Mouse (Mus musculus) spleen, postnatal 36 days (tissue): Measurements from ENCODE around the gene Fam129b.

Source experiments
- DNase-seq, 2 experiments: peaks; one replicate each; pipeline ENCODE4 v3.0.0; 2022; ENCODE audit warnings: low spot score in 2 of 2, mixed read lengths in 1 of 2

Fam129b gene

DNA sequence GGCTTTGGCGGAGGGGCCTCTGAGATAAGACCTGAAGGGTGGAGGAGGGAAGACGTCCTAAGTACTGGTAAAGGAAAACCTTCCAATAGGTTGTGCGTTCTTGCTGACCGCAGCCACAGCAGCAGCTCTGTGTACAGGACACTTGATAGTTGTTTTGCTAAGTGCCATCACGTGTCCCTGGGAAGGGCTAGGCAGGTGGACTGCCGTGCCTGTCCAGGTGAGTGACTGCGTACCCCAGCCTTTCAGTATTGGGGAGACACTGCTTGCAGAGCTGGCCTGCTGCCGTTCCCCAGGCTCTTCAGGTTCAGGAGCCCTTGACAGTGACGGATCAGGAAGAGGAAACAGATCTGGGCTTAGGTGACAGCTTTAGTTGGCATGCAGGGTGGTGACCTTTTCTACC is 15.4 kb downstream of the Fam129b start:
- DNase-seq = no peak

DNA sequence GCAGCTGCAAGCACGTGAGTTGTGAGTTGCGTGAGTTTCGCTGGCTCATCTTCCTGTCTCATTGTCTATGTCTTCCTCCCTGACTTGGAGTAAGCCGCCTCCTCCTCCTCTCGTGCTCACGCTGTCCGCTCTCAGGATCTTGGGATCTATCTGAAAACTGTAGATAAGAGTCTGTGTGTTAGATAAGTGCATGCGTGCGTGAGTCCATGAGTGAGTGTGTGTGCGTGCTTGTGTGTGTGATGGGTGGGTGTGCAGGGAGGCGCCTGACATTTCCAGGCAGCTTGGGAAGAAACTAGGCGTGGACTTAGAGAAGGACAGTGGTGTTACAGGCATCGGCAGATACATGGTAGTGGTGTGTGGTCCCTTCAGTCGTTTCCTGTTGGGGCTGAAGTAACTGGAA is 16.6 kb downstream of the Fam129b start:
- DNase-seq = no peak

DNA sequence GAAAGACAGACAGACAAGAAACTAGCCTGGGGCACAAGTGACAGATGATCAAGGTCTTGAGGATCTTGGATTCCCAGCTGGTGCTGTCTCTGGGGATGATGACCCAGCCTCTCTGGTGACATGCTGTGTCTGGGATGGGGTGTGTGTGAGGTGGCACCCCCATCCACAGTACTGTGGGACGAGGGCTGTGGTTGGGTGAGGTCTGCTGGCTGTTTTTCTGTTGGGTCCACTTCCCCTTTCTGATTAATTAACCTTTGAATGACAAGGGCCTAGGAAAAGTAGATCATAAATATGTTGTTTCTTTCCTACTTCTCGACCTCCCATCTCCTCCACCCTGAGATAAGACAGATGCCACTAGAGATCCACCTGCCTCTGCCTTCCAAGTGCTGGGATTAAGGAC is 18.2 kb downstream of the Fam129b start:
- peak; percentile 57 to 61 for DNase-seq

DNA sequence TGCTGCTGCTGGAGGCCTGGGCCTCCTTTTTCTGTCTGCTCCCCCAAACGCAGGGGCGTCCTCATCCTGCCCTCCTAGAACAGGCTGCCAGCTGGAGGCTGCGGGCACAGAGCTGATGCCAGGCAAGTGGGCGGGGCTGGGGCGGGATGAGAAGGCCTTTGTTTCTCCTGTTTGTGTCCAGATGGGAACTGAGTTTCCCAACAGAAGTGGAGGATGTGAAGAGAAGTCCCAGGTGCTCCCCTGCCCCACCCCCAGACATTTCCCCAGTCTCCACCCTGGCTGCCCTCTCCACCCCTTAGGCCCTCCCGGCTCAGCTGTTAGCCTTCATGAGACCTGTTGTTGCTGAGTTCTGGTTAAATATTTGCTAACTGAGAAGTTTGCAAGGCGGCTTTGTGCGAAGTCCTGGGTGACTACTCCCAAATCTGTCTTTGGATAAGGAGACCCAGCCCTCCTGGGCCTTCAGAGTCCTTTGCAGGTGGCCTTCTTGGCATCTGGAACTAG is 19.7 kb downstream of the Fam129b start:
- no peak for DNase-seq

DNA sequence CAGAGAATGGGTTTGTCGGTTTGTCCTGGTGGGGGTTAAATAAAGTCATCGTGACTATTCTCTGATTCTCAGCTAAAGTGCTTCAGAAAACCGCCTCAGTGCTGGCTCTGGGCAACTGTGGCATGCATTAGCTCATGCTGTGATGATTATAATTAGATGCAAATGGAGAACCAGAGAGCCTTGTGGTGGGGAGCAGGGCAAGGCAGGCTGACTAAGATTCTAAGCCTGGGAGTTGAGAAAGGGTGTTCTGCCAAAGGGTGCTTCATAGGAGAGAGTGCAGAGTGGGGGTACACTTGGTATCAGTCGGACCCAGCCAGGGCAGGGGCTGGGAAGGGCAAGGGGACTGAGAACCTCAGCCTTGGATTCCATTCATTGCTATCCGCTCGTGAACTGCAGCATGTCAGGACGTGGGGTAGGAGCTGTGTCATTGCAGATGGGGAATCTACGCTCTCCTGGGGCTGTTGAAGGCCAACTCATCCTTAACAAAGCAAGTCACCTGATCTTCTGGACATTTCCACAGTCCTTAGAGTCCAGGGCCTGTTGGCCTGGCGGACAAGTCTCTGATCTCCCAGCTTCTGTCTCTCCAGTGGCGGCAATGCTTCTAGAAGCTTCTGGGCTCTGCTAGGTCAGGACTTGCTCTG is 20.7 kb downstream of the Fam129b start:
- DNase-seq = no peak

DNA sequence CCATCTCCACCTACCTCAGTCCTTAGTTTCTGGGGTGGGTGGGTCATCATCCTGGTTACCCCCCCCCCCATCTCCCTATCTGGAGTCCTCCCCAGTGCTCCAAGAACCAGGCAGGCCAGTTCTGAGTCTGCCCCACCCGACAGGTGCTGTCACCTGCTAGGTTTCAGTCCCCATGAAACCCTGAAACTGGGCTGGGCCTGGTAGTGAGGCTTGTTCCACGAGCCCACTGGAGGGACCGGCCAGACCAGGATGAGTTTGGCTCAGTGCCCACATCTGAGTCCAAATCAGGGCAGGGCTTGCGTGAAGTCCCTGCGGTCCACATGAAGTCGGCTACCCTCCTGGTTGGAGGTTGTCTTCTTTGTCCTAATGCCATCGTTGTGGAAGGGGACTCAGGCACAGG is 23.1 kb downstream of the Fam129b start:
- no peak for DNase-seq

DNA sequence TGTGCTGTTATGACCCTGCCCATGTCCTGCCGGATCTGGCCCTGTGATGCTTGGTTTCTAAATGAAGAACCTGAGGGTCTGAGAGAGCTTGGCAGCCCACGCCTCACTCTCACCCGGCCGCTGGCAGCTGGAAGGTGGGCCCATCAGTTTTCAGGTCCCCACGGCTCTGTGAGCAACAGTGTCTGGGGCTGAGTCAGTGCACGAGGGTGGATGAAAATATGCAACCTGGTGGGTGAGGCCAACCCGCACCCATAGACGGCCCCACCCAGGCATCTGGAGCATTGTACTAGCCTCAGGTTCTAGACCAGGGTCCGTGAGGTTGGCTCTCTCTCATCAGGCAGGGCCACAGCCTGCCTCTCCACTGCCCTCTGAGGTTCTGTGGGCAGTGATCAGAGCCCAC is 26.2 kb downstream of the Fam129b start:
- no peak for DNase-seq

DNA sequence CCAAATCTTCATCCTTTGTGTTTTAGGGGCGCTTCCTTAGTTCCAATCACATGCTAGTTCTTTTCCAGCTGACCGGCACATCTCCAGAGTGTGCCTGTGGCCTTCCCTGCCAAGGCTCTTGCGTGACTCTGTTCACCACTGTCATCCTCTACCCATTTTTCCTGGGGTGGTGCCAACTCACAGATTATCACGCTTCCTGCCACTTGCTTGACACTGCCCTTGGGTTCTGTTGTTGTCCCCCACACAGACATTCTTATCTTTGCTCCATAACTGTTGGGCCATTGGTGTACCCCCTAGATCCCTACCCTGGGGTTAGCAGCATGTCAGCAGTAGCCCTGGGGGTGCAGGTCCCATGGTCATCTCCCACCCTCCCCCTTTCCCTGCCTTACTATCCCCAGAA is 27.6 kb downstream of the Fam129b start:
- DNase-seq = no peak

DNA sequence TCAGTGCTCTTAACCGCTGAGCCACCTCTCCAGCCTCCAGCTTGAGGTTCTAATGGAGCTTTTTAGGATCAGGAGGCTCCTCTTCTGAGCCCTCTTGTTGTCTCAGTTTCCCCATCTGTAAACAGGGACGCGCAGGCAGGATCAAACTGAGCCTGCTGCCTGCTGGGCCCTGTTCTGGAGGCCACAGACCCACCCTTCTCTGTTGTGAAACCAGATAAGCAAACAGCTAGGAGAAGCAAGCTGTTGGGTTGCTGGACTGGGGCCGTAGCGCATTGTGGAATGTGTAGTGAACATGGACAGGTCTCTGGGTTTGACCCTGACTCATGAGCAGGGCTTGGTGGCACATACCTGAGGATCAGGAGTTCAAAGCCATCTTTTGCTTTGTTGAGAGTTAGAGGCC is 28.7 kb downstream of the Fam129b start:
- no peak for DNase-seq

DNA sequence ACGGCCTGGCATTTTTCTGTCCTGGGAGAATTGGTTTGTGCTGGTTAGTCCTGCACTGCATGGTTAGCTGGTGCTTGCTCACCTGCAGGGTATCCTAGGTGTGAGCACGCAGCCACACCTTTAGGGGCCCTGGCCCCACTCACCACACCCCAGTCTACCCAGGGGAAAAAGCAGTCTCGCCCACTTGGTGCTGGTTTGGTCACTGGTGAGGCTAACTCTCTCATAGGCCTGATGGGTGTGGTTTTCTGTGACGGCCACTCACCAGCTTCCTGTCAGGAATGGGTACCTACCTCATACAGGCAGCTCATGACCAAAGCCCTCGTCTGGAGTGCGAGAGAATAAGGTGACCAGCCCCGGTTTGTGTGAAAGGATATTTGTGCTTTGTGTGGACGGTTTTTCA is 29.4 kb downstream of the Fam129b start:
- DNase-seq = no peak

DNA sequence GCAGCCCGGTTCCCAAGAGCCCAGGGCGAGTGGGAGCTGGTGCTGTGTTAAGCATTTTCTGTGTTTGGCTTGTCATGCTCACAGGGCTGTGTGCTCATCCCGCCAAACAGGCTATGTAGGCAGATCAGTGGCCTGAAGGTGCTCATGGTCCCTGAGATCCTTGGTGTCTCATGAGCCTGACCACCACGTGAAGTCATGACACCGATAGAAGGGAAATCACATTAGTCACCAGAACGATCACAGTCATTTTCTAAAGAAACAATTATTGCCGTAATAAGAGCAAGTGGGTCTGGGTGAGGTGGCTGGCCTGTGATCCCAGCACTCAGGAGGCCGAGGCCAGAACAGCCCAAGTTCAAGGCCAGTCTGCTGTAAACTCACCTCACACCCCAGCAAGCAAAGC is 31.5 kb downstream of the Fam129b start:
- DNase-seq = no peak

DNA sequence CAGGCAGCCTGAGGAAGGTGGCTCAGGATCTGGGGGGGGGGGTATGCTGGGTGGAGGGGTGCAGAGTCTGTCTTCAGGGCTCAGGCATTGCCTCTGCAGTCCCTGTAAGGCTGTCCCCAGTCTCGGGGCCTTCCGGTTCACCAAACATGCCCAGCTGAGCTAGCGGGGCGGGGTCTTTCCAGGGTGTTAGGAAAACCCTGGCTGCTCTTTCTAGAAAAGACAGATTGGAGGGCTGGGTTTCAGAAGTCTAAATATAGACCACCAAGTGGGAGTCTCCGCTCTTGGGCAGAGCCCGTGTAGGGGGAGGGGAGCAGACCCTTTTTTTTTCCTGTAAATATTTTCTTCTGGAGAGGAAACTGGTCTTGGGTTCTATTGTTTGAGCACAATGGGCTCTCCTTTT is 32.4 kb downstream of the Fam129b start:
- no peak for DNase-seq

DNA sequence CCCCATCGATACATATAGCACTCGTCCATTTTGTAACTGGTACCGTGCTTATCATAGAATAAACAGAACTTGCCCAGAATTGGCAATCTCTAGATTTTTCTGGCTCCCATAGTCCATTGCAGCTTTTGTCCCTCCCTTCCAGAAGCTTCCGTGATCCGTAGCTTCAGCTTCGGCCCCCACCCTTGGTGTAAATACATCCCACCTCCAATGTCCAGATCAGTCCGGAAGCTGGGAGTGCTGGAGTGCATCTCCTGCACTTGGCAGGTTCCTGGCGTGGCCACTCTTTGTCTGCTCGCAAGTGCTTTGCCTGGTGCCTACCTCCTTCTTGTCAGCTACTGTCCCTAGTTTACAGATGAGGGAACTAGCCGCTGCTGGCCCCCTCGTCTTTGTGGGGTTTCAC is 32.9 kb downstream of the Fam129b start:
- DNase-seq = no peak

DNA sequence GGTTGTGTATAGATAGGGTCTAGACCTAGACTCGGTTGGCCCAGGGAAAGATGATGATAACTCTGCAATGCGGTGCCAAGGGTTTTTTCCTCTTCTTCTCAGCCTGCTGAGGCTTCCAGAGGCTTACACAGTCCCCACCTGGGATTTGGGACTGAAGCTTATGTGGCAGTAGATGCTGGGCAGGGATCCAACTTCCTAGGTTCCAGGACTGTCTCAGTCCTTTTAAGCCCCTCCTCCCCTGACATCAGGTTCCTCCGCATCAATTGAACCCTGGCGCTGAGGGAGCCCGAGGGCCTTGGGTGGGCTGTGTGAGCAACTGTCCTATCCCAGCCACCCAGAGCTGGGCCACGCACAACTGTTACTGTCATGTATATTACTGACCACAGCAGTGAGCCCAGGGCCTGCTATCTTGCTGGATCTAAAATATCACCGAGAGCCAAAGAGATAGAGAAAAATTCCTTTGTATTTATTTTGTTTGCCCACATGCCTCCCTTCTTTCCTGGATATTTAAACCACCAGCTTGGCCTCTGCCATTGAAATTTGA is 35.8 kb downstream of the Fam129b start:
- DNase-seq = no peak

DNA sequence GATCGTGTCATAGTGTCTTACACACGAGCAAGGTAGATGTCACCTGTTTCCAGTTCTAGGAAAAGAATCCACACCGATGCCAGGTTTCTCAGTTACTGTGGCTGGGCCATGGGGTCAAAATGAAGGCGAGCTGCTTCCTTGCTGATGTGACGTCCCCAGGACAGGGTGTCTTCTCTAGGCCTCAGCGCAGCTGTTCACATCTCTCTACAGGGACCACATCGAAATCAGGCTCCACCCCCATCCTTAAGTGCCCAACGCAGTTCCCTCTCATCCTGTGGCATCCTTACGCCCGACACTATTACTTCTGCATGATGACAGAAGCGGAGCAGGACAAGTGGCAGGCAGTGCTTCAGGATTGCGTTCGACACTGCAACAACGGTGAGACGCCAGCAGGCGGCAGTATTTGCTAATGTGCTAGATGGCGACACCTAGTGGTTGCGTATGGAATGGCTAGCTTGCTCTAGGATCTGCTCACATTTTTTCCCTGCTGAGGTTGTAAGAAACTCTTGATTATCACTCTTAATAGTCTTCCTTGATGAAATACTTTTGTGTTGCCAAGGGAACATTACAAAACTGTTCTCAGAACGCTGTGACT is 36.4 kb downstream of the Fam129b start:
- peak; percentile 57 to 68 for DNase-seq

DNA sequence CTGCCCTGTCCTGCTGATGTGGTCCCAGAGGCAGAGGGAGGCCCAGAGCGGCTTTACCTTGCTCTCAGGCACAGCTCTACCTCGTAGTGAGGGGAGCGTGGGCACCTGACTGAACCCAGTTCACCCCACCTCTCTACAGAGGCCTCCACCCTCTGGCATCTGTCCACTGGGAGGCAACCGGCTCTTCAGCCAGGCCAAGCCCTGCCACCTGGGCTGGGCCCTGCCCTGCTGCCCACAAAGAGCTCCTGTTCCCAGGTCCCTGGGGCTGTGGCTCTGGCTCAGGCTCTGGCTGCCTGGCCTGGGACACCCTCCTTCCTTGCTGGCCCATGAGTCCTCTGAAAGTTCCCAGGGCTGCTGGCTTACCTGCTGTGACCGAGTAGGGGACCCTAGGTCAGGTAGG is 38.4 kb downstream of the Fam129b start:
- DNase-seq = no peak

DNA sequence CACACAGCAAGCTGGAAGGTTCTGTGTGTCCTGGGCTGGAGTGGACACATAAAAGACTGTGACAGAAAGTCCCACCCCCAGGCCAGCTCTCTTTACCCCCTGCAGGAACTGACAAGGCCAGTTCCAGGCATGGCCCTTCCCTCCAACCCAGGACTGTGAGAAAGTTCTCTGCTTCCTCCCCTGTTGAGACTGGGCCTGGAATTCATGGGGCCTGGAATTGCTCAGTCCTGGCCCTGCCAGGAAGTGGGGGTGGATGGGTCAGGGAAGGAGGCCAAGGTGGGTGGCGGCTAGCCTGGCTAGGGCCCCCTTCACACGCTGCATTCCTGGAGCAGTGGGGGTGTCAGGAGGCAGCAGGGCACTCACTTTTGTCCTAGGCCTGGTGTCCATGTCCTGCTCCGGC is 39.0 kb downstream of the Fam129b start:
- peak in 1 of 2 experiments; percentile 22 for DNase-seq

DNA sequence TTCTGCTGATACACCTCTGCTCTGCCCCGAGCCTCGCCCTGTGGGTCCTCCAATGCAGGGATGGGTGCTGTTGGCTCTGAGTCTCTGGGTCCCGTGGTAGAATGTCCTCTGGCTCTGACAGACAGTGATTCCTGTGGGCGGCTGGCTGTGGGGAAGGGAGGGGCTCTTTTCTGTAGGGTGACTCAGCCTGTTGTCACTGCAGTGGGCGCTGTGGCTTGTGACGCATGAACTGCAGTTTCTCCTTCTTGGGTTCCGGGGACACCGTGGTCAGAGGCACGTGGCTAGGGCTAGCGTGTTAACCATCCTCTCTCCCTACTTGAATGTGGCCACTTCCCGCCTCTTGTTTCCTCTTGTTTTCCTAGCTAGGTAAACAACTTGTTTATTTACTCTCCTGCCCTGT is 41.6 kb downstream of the Fam129b start:
- DNase-seq = peak; percentile 48 to 51

DNA sequence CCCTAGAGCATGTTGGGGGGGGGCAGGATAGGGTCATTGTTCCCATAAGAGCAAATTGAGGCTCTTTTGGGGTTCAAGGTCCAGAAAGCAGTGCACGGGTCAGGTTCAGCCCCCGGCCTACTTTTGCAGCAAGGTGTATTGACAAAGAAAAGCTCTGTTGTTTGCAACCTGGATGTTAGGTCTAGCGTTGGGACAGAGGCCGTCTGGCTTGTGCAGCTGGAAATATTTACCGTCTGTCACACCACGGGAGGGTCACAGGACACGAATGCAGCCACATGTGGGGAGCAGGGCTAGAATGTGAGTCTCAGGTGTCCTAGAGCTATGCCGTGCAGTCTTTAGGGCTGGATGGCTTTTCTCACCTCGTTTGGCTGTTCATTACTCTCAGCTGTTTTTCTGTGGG is 42.5 kb downstream of the Fam129b start:
- DNase-seq = no peak

DNA sequence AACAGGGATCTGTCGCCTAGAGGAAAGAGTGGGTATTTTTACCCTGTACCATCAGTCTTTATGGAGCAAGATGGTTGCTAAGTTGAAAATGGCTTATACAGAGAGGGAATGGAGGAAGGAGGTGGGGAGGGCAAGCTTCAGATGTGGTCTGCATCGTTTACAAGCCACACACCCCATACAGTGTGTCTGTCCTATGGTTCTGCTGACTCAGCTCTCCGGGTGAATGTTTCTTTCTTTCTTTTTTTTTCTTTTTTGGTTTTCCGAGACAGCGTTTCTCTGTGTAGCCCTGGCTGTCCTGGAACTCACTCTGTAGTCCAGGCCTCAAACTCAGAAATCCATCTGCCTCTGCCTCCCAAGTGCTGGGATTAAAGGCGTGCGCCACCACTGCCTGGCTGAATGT is 45.3 kb downstream of the Fam129b start:
- DNase-seq = no peak

DNA sequence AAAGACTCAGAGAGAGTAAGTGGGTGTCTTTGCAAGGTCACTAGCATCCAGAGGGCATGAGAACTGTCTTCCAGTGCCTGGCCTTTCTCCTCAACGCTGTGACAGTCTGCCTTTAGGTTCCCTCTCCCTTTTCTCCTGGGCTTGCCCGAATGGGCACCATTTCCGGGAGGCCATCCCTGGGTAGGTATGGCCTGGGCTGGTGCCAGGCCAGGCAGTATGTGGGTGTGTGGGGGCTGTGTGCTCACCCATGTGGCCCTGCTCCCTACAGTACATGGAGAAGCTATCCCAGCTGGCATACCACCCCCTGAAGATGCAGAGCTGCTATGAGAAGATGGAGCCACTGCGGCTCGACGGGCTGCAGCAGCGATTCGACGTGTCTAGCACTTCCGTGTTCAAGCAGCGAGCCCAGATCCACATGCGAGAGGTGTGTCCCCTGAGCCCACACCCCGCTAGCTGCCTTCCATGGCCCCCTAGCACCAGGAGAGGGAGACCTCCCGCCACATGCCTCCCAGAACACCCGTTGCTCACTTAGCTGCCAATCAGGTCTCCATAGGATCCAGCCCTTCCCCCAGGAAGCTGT is 46.0 kb downstream of the Fam129b start:
- DNase-seq = no peak

DNA sequence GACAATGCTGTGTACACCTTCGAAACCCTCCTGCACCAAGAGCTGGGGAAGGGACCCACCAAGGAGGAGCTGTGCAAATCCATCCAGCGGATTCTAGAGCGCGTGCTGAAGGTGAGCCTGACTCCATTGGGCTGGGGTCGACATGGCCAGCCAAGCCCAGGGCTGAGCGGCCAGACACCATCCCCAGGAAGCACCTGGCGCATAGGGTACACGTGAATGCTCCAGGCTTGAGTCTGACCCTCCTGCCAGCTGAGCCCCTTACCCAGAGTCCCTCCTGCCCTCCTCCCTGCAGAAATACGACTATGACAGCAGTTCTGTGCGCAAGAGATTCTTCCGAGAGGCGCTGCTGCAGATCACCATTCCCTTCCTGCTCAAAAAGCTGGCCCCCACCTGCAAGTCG is 46.6 kb downstream of the Fam129b start:
- no peak for DNase-seq

DNA sequence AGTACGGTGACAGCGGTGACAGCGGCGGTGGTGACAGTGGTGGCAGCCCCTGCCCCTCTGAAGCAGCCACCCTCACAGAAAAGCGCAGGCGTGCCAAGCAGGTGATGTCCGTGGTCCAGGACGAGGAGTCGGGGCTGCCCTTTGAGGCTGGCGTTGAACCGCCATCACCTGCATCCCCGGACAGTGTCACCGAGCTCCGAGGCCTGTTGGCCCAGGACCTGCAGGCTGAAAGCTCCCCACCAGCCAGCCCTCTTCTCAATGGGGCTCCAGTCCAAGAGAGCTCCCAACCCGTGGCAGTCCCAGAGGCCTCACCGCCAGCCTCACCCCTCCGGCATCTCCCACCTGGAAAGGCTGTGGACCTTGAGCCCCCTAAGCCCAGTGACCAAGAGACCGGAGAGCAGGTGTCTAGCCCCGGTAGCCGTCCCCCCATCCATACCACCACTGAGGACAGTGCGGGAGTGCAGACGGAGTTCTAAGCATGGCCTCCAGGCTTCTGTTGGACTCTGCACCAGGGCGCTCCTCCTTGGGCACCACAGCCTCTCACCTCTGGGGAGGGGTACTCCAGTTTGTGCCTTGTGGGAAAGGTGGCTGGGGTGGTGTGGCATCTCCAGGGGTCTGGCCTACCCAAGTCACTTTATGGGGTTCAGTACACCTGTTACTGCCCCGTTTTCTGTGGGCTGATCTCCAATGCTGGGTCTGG is 47.8 kb downstream of the Fam129b start:
- DNase-seq = no peak
